Mouse (Mus musculus) spleen, adult 18-20 months (tissue): ENCODE measurements at regions not wholly inside any gene's neighbourhood (a gene's known extent, or its start where the extent isn't known, plus 50 kb on each side); places are given as distances from the start of the nearest gene placed in this dataset.
"Not testable (repeated sequence)": the region's sequence is repeated elsewhere in the genome, so short reads cannot be mapped to it uniquely, and the experiment has no call there.

Experiments
- DNase-seq, 2 experiments: peaks; one replicate each; pipeline ENCODE4 v3.0.0; 2022; ENCODE audit warnings: mixed read lengths in 2 of 2

DNA sequence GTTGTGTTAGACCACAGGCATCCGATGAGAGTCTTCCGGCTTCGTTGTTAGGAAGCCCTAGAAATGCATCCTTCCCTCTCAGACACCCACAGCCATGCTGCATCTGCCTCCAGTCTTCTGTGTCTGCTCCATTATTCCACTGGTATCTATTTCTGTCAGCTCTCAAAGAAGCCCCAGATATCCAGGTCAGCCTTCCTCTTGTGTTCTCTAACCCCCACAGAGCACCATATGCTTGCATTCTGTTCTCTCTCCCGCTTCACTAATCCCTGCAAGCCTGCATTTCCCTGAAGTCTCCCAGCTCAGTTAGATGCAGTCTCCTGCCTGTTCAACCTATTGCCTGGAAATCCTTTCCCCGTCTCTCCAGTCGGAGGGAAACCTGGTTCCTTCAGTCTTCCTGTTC is 53.6 kb upstream of the Wdfy3 start:
- DNase-seq: no peak

DNA sequence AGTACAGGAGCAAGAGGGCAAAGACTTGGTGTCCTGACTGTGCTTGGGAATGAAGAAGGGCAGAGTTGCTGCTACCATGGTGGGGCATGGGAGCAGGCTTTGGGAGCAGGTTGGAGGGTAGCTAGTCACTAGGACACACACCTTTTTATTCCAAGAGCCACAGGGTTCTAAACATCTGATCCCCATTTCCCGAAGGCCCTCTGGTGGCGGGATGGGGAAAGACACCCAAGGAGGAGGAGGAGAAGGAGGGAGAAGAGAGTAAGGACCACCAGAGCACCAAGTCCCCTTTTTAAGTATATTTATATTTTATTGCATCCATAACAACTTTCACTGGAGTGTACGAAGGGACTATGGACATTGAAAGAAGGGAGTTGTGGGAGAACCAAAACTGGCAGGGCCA is 57.0 kb upstream of the Wdfy3 start:
- DNase-seq: peak in 1 of 2 experiments; percentile 29

- DNase-seq: no peak
These were observed 78.3 kb upstream of the Wdfy3 start for GRCm38 (mm10) chr5:102147991-102148390.

GRCm38 (mm10) chr5:102149481-102150129 is 79.9 kb upstream of the Wdfy3 start:
- DNase-seq: peak in 1 of 2 experiments; percentile 53

DNA sequence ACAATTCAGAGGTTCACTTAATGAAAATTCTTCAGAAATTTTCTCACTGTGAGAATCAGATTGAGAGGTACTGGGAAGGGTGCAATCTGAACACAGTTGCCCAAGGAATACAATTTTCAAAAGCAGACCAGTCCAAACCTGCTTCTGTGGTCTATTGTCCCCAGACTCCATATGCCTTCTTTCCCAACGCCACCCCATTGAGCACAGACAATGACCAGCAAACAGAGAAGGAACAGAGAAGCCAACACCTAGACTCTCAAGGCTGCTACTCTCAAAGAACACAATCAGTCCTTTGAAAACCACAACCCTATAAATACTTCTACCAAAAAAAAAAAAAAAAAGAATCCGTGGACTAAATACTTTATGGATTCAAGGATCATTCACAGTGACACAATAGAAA is 89.9 kb upstream of the Wdfy3 start:
- DNase-seq: no peak

GRCm38 (mm10) chr5:102167981-102168380 is 98.3 kb upstream of the Wdfy3 start:
- no peak for DNase-seq

DNA sequence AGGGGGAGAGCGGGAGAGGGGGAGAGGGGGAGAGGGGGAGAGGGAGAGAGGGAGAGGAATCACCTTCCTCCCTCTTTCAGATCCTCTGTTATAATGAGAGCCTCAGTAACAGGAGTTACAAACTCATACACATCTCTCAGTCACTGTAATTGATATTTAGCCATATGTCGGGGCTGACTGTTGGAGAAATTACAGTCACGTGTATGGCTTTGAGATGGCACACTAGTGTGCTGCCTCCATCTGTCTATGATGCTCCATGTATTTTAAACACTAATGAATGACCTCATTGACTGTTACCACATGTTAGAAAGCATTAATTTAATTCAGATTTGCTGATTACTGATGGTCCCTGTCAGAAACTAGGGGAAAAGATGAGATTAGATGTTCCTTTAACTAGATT is 102.1 kb upstream of the Wdfy3 start:
- no peak for DNase-seq

- no peak for DNase-seq
These were observed 110.5 kb upstream of the Wdfy3 start for GRCm38 (mm10) chr5:102180250-102180649.

- DNase-seq: not testable (repeated sequence)
These were observed 119.2 kb upstream of the Wdfy3 start for GRCm38 (mm10) chr5:102188951-102189350.

- DNase-seq: no peak
These were observed 136.7 kb upstream of the Wdfy3 start for GRCm38 (mm10) chr5:102206456-102206855.

DNA sequence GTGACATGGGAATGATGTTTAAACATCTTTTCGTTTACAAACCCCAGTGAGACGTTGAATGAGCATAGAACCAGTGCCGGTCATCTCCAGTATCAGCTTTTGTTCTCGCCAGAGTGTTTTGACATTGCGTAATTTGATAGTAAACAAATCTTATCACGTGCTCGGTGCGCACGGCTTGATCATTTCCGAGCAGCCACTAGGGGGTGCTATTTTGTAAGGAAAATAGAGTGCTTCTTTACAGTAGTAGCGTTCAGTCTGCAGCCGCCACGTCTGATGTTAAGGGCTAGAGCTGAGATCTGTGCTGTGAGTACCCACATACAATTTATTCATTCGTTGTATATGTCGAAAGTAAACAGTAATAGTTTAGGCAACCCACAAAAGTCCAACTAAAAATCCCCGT is 137.2 kb upstream of the Wdfy3 start:
- DNase-seq: peak in 1 of 2 experiments; percentile 33

- peak in 1 of 2 experiments; percentile 4 for DNase-seq
These were observed 143.4 kb upstream of the Wdfy3 start for GRCm38 (mm10) chr5:102213145-102213544.

GRCm38 (mm10) chr5:102227131-102227530 is 157.4 kb upstream of the Wdfy3 start:
- no peak for DNase-seq

- DNase-seq: no peak
These were observed 172.9 kb upstream of the Wdfy3 start for GRCm38 (mm10) chr5:102242614-102243013.

DNA sequence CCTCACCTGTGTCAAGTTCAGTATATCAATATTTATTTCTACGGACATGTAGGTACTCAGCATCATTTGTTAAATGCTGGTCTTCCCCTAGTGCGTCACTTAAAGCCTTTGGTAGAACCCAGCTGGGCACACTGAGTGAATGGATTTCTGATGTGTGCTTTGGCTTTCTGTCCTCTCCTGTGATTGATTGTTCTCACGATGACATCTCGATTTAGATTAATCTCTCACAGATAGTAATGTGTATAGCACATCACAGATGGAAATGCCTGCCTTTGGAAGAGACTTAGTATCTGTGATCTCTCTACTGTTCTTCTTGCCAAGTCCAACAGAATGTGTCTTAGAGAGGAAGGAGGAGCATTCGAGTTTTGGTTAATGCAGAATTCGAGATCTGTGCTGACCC is 175.0 kb upstream of the Wdfy3 start:
- DNase-seq: no peak

DNA sequence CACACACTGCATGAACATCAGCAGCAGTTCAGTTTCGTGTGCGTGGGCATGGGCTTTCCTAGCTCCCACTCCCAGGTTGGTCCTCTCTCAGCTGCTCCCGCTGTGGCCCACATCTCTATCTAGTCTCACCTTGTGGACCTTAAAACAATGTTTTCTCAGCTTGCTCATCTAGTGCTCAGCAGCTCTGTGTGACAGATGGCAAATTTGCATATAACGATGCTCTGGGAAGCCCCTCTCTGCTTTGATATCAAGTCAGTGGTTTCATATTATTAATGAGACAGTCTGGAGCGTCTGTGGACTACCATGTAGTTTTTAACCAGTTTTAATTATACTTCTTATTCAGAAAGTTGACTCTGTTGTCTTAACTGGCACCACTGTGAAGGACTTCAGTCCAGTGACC is 179.0 kb upstream of the Wdfy3 start:
- DNase-seq: no peak

DNA sequence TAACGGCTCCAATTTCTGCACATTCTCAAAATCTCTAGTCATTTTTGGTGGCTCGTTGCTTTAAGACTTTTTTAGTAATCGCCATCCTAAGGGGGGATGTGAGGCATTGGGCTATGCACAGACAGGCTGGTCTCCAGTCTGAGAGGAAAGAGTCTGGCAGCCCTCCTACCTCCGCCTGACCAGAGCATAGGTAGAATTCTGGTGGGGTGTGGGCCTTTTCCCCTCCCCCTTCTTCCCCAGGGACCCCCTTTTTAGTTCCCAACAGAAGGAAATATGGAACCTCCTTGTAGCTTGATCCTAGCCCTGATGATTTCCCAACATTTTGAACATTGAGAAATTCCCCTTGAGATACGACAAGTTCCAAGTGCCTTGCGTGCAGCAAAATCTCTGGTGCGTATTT is 181.4 kb upstream of the Wdfy3 start:
- DNase-seq: no peak

- DNase-seq: no peak
These were observed 184.1 kb upstream of the Wdfy3 start for GRCm38 (mm10) chr5:102253786-102254185.

DNA sequence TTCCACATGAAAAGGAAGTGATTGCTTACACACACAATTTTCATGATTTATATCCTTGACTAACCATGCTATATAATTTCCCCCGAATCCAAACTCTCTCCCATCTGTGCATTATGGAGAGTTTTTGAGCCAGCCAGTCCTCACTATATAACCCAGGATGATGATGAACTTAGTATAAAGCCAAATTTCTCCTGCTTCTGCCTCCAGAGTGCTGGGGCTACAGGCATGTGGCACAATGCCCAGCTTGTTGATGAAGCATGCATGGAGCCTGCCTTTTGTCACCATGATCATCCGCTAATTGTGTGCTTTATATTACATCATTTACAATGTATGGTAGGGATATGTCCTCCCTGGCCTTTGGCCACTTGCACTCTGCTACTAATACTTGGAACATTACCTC is 187.4 kb upstream of the Wdfy3 start:
- no peak for DNase-seq

DNA sequence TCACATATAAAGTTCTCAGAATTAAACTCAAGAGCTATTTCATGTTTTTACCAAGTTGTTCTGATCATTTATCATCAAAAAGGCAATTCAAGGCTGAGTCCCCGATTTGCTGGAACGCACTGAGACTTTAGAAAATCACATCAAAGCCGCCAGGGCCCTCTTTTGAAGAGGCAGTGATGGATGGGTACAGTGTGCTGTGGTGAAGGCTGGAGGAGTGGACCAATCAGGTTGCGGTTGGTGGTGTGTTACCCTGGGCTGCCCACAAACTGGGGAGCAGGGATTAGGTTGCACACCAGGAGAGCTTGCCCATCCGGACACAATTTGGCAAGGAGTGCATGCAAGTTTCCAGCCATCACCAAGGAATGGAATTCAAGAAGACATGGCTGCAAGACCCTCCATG is 191.9 kb upstream of the Wdfy3 start:
- DNase-seq: no peak

- no peak for DNase-seq
These were observed 196.7 kb upstream of the Wdfy3 start for GRCm38 (mm10) chr5:102266451-102266850.

GRCm38 (mm10) chr5:102267150-102267549 is 197.4 kb upstream of the Wdfy3 start:
- DNase-seq: no peak

DNA sequence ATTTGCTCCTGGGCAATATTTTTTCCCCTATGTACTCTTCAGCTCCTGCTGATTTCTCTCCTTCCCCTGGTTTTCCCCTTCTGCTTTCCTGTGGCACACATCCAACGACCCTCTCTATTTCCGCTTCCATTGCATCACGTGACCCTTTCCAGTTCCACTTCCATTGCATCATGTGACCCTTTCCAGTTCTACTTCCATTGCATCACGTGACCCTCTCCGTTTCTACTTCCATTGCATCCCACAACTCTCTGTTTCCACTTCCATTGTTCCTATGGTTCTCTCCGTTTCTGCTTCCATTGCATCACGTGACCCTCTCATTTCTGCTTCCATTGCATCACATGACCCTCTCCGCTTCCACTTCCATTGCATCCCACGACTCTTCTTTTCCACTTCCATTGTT is 199.5 kb upstream of the Wdfy3 start:
- no peak for DNase-seq

DNA sequence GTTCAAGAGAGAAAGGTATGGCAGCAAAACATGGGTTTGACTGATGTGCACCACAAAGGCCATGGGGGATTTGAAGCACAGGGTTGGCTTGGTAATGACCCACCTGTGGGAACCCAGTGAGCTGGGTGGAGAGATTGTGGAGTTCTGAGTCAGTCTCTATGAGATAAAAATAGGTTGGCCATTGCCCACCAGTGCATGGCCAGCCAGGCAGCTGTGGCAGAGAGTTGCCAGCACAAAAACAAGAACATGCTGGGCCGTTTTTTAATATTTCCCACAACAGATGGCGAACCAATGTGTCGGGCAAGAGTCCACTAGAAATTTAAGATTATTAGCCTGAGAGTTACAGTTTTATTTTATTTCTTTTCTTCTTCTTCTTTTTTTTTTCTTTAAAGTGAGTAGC is 205.6 kb upstream of the Arhgap24 start:
- no peak for DNase-seq

DNA sequence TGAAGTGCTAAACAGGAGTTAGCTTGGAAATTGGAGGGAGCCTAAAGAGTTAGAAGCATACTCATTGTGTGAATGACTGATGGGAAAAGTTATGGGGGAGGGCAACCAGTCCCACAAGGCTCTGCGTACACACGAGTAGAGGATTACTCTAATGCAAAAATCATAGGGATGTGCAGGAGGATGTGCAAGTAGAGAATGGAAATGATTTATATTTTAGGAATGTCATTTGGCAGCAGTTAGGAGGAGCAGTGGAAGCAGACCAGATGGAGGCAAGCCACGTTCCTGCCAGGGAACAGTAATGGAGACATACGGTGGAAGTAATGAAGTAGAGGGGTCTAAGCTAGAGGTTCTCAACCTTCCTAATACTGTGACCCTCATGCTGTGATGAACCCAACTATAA is 194.1 kb upstream of the Arhgap24 start:
- no peak for DNase-seq
